Mouse (Mus musculus) gastrocnemius, adult 8-10 months (tissue): ENCODE results near the gene Gm37419. TPM values are rescaled to one million over a fixed set of nuclear protein-coding genes. Genes with fewer than 3 reads are reported as not detected.

Experiments used
- DNase-seq, 2 experiments: peaks; one replicate each; pipeline ENCODE4 v3.0.0; 2022; ENCODE audit warnings: low spot score in 2 of 2
- total RNA-seq, 4 experiments: library from RNA; stranded (reverse); gene quantifications; 2 replicates each; pipeline ENCODE4 v1.2.4; 2022

Gm37419 gene
- total RNA-seq, 4 experiments from 2014 or later, result not detected

GRCm38 (mm10) chr16:23993351-23994321 lies 5.4 kb downstream of the Gm37419 start:
- peak; percentile 34 to 52 for DNase-seq

- no peak for DNase-seq
These were observed 8.1 kb downstream of the Gm37419 start for GRCm38 (mm10) chr16:23996342-23996741.

GRCm38 (mm10) chr16:23997228-23997627 lies 8.9 kb downstream of the Gm37419 start:
- peak in 1 of 2 experiments; percentile 1 for DNase-seq

- DNase-seq, result peak in 1 of 2 experiments; percentile 1
These were observed 9.6 kb downstream of the Gm37419 start for GRCm38 (mm10) chr16:23997912-23998311.

- peak in 1 of 2 experiments; percentile 0 for DNase-seq
These were observed 17.6 kb downstream of the Gm37419 start for GRCm38 (mm10) chr16:24005928-24006327.

- no peak for DNase-seq
These were observed 21.6 kb downstream of the Gm37419 start for GRCm38 (mm10) chr16:24009891-24010290.

- no peak for DNase-seq
These were observed 23.0 kb downstream of the Gm37419 start for GRCm38 (mm10) chr16:24011306-24011705.

- DNase-seq, result no peak
These were observed 23.8 kb downstream of the Gm37419 start for GRCm38 (mm10) chr16:24012066-24012465.

- DNase-seq, result no peak
These were observed 26.1 kb downstream of the Gm37419 start for GRCm38 (mm10) chr16:24014378-24014777.

- no peak for DNase-seq
These were observed 28.0 kb downstream of the Gm37419 start for GRCm38 (mm10) chr16:24016273-24016672.

- no peak for DNase-seq
These were observed 28.5 kb downstream of the Gm37419 start for GRCm38 (mm10) chr16:24016742-24017141.

- DNase-seq, result no peak
These were observed 33.4 kb downstream of the Gm37419 start for GRCm38 (mm10) chr16:24021722-24022121.

GRCm38 (mm10) chr16:24022605-24023004 lies 34.3 kb downstream of the Gm37419 start:
- DNase-seq, result no peak

- DNase-seq, result no peak
These were observed 37.2 kb downstream of the Gm37419 start for GRCm38 (mm10) chr16:24025442-24025841.

- no peak for DNase-seq
These were observed 41.8 kb downstream of the Gm37419 start for GRCm38 (mm10) chr16:24029965-24030672.

GRCm38 (mm10) chr16:24033259-24033658 lies 45.0 kb downstream of the Gm37419 start:
- no peak for DNase-seq

GRCm38 (mm10) chr16:24034450-24034849 lies 46.2 kb downstream of the Gm37419 start:
- no peak for DNase-seq

GRCm38 (mm10) chr16:24035767-24036166 lies 47.5 kb downstream of the Gm37419 start:
- no peak for DNase-seq

- no peak for DNase-seq
These were observed 48.1 kb downstream of the Gm37419 start for GRCm38 (mm10) chr16:24036398-24036797.
